Mouse (Mus musculus) midbrain, embryonic 13.5 days (tissue): Measurements from ENCODE around the gene Olfr17. TPM values are rescaled to one million over a fixed set of nuclear protein-coding genes. Genes with fewer than 3 reads are reported as not detected.
"Not testable (repeated sequence)": the region's sequence is repeated elsewhere in the genome, so short reads cannot be mapped to it uniquely, and the experiment has no call there.

Experiments used
- ATAC-seq: fragments of 200-750 bp; cut with Nextera tagmentation; 2 replicates; pipeline ENCODE4 v1.8.0; 2017; ENCODE audit warnings: mild to moderate bottlenecking, moderate TSS enrichment, moderate library complexity
- H3K27ac ChIP-seq: fragments of 300-500 bp; sonication (generic); 2 replicates; pipeline ENCODE4 v1.5.1; 2015; ENCODE audit warnings: inconsistent platforms, mild to moderate bottlenecking, moderate library complexity
- H3K27me3 ChIP-seq: fragments of 300-500 bp; sonication (generic); 2 replicates; pipeline ENCODE4 v1.6.1; 2015; ENCODE audit warnings: mild to moderate bottlenecking, inconsistent platforms
- H3K36me3 ChIP-seq: fragments of 300-500 bp; sonication (generic); 2 replicates; pipeline ENCODE4 v1.6.1; 2015; ENCODE audit warnings: mild to moderate bottlenecking, inconsistent platforms
- H3K4me1 ChIP-seq: fragments of 300-500 bp; sonication (generic); replicated peaks from 2 replicates; pipeline ENCODE4 v1.6.1; 2015; ENCODE audit warnings: inconsistent platforms
- H3K4me2 ChIP-seq: fragments of 300-500 bp; sonication (generic); replicated peaks from 2 replicates; pipeline ENCODE4 v1.6.1; 2015; ENCODE audit warnings: moderate library complexity, mild to moderate bottlenecking, inconsistent platforms
- H3K4me3 ChIP-seq: fragments of 300-500 bp; sonication (generic); replicated peaks from 2 replicates; pipeline ENCODE4 v1.5.1; 2015; ENCODE audit warnings: mild to moderate bottlenecking, inconsistent platforms
- H3K9ac ChIP-seq: fragments of 300-500 bp; sonication (generic); replicated peaks from 2 replicates; pipeline ENCODE4 v1.6.1; 2015; ENCODE audit warnings: mild to moderate bottlenecking, inconsistent platforms
- H3K9me3 ChIP-seq: fragments of 300-500 bp; sonication (generic); 2 replicates; pipeline ENCODE4 v1.6.1; 2016; ENCODE audit warnings: mild to moderate bottlenecking, inconsistent platforms
- WGBS: fragments of 180-500 bp; shearing (Covaris S2); methylation state at CpG from one replicate; pipeline ENCODE4 v1.1.7; 2015; 5-methylcytosine and 5-hydroxymethylcytosine counted together
- polyA plus RNA-seq: library from polyadenylated mRNA; unstranded; fragments of >200 nt; fragmentation: Nextera tagmentation; extraction: Ambion mirVana; gene quantifications from 2 replicates; pipeline ENCODE4 v1.2.1, GENCODE M21; 2015

Olfr17 gene
- polyA plus RNA-seq = not detected in 2 replicates

- H3K4me2 ChIP-seq = no peak within 1 kb of the TSS
- H3K9ac ChIP-seq = no peak within 1 kb of the TSS
- no peak within 1 kb of the TSS for H3K27ac ChIP-seq
- no peaks in the 10 kb centered on the region for H3K4me1 ChIP-seq
- H3K9me3 ChIP-seq = no peaks in the 10 kb centered on the region
- no peaks in the 10 kb centered on the region for H3K27me3 ChIP-seq
- H3K4me3 ChIP-seq = no peak within 1 kb of the TSS
- H3K36me3 ChIP-seq = no peaks in the 10 kb centered on the region
- ATAC-seq = no peak
- 36% methylated on average over 1 of the region's 1 CpGs for WGBS
Observed at GRCm38 (mm10) chr7:107092920-107093319, at the start of gene Olfr17. Gene Olfr17 (plus strand): TSS chr7:107093220.

- no peak for ATAC-seq
- H3K4me3 ChIP-seq = no peak overlapping the region
- no peak overlapping the region for H3K27ac ChIP-seq
- H3K27me3 ChIP-seq = no peaks in the 10 kb centered on the region
- H3K4me1 ChIP-seq = no peaks in the 10 kb centered on the region
- H3K4me2 ChIP-seq = no peak overlapping the region
- no peaks in the 10 kb centered on the region for H3K9me3 ChIP-seq
- WGBS = 92% methylated on average over 1 of the region's 1 CpGs
- H3K36me3 ChIP-seq = no peaks in the 10 kb centered on the region
- no peak overlapping the region for H3K9ac ChIP-seq
Observed at GRCm38 (mm10) chr7:107044407-107044806, 48.6 kb upstream of the Olfr17 start.

- ATAC-seq = peak; percentile 56
- Histone ChIP-seq H3K9ac (no peak overlapping the region), H3K4me2 (no peak overlapping the region), H3K4me1 (no peaks in the 10 kb centered on the region), H3K4me3 (no peak overlapping the region), H3K27ac (no peak overlapping the region), H3K9me3 (no peaks in the 10 kb centered on the region), H3K27me3 (no peaks in the 10 kb centered on the region), H3K36me3 (no peaks in the 10 kb centered on the region)
- WGBS = 8% methylated on average over 5 of the region's 5 CpGs
Observed at GRCm38 (mm10) chr7:107045833-107046232, 47.2 kb upstream of the Olfr17 start.

GRCm38 (mm10) chr7:107047578-107047977 lies 45.4 kb upstream of the Olfr17 start:
- Histone ChIP-seq H3K9me3 (no peaks in the 10 kb centered on the region), H3K4me2 (no peak overlapping the region), H3K4me3 (no peak overlapping the region), H3K27ac (no peak overlapping the region), H3K9ac (no peak overlapping the region), H3K27me3 (no peaks in the 10 kb centered on the region), H3K4me1 (no peaks in the 10 kb centered on the region), H3K36me3 (no peaks in the 10 kb centered on the region)
- WGBS = 41% methylated on average over 3 of the region's 3 CpGs
- ATAC-seq = no peak

GRCm38 (mm10) chr7:107070681-107071080 lies 22.3 kb upstream of the Olfr17 start, which contains the start of gene Olfr714:
Gene Olfr714 (plus strand): TSS chr7:107070981.
- Histone ChIP-seq H3K27me3 (no peaks in the 10 kb centered on the region), H3K9me3 (peaks cover 9% of the 10 kb centered on the region; the same call in 1 of the 2 replicates), H3K27ac (no peak within 1 kb of the TSS), H3K4me2 (no peak within 1 kb of the TSS), H3K36me3 (no peaks in the 10 kb centered on the region), H3K4me3 (no peak within 1 kb of the TSS), H3K9ac (no peak within 1 kb of the TSS), H3K4me1 (no peaks in the 10 kb centered on the region)
- WGBS = 93% methylated on average over 2 of the region's 2 CpGs
- no peak for ATAC-seq

GRCm38 (mm10) chr7:107110269-107110668 lies 17.2 kb downstream of the Olfr17 start, which contains the start of gene Olfr715b:
Gene Olfr715b (minus strand): TSS chr7:107110369.
- 96% methylated on average over 2 of the region's 2 CpGs for WGBS
- not testable (repeated sequence) for H3K4me2 ChIP-seq

GRCm38 (mm10) chr7:107130983-107131382 lies 38.0 kb downstream of the Olfr17 start, which contains the start of gene Olfr715:
Gene Olfr715 (minus strand): TSS chr7:107131083.
- H3K27ac ChIP-seq, ATAC-seq, H3K9me3 ChIP-seq, H3K9ac ChIP-seq, H3K36me3 ChIP-seq, H3K4me2 ChIP-seq, H3K27me3 ChIP-seq, H3K4me3 ChIP-seq, H3K4me1 ChIP-seq: not testable (repeated sequence)
- 90% methylated on average over 3 of the region's 3 CpGs for WGBS

More at GRCm38 (mm10) chr7:107110269-107110668, 17.2 kb downstream of the Olfr17 start, which contains the start of gene Olfr715b:
- not testable (repeated sequence) for H3K9ac ChIP-seq, H3K27me3 ChIP-seq, H3K4me1 ChIP-seq, ATAC-seq, H3K36me3 ChIP-seq, H3K27ac ChIP-seq, H3K9me3 ChIP-seq, H3K4me3 ChIP-seq

GRCm38 (mm10) chr7:107138027-107138426 lies 45.0 kb downstream of the Olfr17 start, which contains the start of gene Olfr716:
Gene Olfr716 (plus strand): TSS chr7:107138327.
- H3K27me3 ChIP-seq, H3K9me3 ChIP-seq, H3K4me2 ChIP-seq, H3K4me3 ChIP-seq, ATAC-seq, H3K4me1 ChIP-seq, H3K9ac ChIP-seq, H3K27ac ChIP-seq, H3K36me3 ChIP-seq: not testable (repeated sequence)
- 75% methylated on average over 2 of the region's 2 CpGs for WGBS

Other genes starting within 250 kb of the Olfr17 start
- not detected in 2 replicates for gene Olfr703, start 249.9 kb upstream of the Olfr17 start, polyA plus RNA-seq
- not detected in 2 replicates for gene Olfr704, start 230.0 kb upstream of the Olfr17 start, polyA plus RNA-seq
- gene Olfr705, start 216.3 kb upstream of the Olfr17 start, polyA plus RNA-seq = not detected in 2 replicates
- not detected in 2 replicates for gene Olfr706, start 205.1 kb upstream of the Olfr17 start, polyA plus RNA-seq
- gene Olfr707, start 192.0 kb upstream of the Olfr17 start, polyA plus RNA-seq = not detected in 2 replicates
- gene Olfr1532-ps1, start 185.2 kb upstream of the Olfr17 start, polyA plus RNA-seq = not detected in 2 replicates
- not detected in 2 replicates for gene Olfr709-ps1, start 161.0 kb upstream of the Olfr17 start, polyA plus RNA-seq
- gene Olfr710, start 144.9 kb upstream of the Olfr17 start, polyA plus RNA-seq = not detected in 2 replicates
- not detected in 2 replicates for gene Olfr6, start 129.3 kb upstream of the Olfr17 start, polyA plus RNA-seq
- not detected in 2 replicates for gene Olfr711, start 117.8 kb upstream of the Olfr17 start, polyA plus RNA-seq
- not detected in 2 replicates for gene Olfr2, start 87.1 kb upstream of the Olfr17 start, polyA plus RNA-seq
- gene Olfr713, start 62.0 kb upstream of the Olfr17 start, polyA plus RNA-seq = not detected in 2 replicates
- gene Olfr714, start 22.2 kb upstream of the Olfr17 start, polyA plus RNA-seq = not detected in 2 replicates
- gene Olfr715b, start 17.1 kb downstream of the Olfr17 start, polyA plus RNA-seq = not detected in 2 replicates
- not detected in 2 replicates for gene Olfr715, start 37.9 kb downstream of the Olfr17 start, polyA plus RNA-seq
- not detected in 2 replicates for gene Olfr716, start 45.1 kb downstream of the Olfr17 start, polyA plus RNA-seq
- gene Nlrp14, start 73.8 kb downstream of the Olfr17 start, polyA plus RNA-seq = not detected in 2 replicates
- gene Rbmxl2, start 116.2 kb downstream of the Olfr17 start, polyA plus RNA-seq = not detected in 2 replicates